24 mouse cellular contexts compared by ENCODE assay signal in the genomic region with DNA sequence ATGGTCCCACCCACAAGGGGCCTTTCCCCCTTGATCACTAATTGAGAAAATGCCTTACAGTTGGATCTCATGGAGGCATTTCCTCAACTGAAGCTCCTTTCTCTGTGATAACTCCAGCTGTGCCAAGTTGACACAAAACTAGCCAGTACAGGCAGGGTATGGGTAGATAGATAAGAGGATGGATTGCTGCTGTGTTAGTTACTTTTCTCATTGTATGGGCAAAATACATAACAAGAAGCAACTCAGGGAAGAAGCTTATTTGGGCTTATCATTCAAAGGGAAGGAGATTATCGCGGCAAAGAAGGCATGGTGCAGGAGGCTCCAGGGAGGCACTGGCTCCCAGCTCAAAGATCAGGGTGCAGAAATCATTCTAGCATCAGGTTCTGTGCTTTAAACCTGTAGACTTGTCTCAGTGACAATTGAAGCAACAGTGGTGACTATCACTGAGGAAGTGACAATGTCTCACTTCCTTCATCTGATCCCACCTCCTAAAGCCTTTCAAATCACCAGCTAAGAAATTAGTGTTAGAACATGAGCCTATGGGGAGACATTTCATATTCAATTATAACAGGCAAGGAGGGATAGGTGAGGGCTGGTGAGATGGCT.
A peak's percentile ranks its signal among the peaks of the same experiment; 100 is the strongest.
DNase-seq lines count a peak whose midpoint lies in the region; ATAC-seq and TF ChIP-seq lines count a peak whose summit lies in the region.
"Had no signal": no experiment of that assay in that cellular context is flagged by ENCODE, and none has a peak within 500 bp of the region (broad histone marks: within the 10 kb centered on the region; RNA-seq: fewer than 3 reads in every experiment).

No protein-coding gene starts in this region.

- no peaks in the 10 kb centered on the region for H3K9me3 ChIP-seq in liver, postnatal 0 days (ENCODE audit: low read length)
- H3K9me3 ChIP-seq in liver, embryonic 11.5 days (ENCODE audit: control insufficient read depth, low read length), result no peaks in the 10 kb centered on the region
- no peaks in the 10 kb centered on the region for H3K9me3 ChIP-seq in forebrain, embryonic 10.5 days
- H3K9me3 ChIP-seq: embryonic facial prominence, embryonic 12.5 days; embryonic facial prominence, embryonic 15.5 days; forebrain, embryonic 15.5 days; heart, embryonic 10.5 days; heart, embryonic 13.5 days had no signal

- no peak for TF ChIP-seq CTCF in liver, postnatal 0 days (IDR thresholded peaks at IDR 0.05; ENCODE audit: low read depth)

- H3K27ac ChIP-seq in liver, postnatal 0 days (ENCODE audit: low read depth), result no peak overlapping the region
- no peak overlapping the region for H3K27ac ChIP-seq in liver, embryonic 11.5 days (ENCODE audit: low read depth, low read length)
- H3K27ac ChIP-seq in forebrain, embryonic 10.5 days, result no peak overlapping the region
- H3K27ac ChIP-seq: embryonic facial prominence, embryonic 12.5 days; embryonic facial prominence, embryonic 15.5 days; forebrain, embryonic 12.5 days; forebrain, embryonic 15.5 days; heart, adult 2 months; heart, embryonic 10.5 days; heart, embryonic 13.5 days; hindbrain, embryonic 14.5 days; hindbrain, postnatal 0 days had no signal

- 0 out of 2 replicates have a peak, but pooled peaks have one; percentile 21 for ATAC-seq in liver, postnatal 0 days
- ATAC-seq in liver, embryonic 11.5 days (replicated peaks; ENCODE audit: low FRiP score), result no peak
- ATAC-seq in granulocyte monocyte progenitor cell, adult 5-6 weeks (replicated peaks; ENCODE audit: poor library complexity, severe bottlenecking), result peak; percentile 59
- peak; percentile 62 for ATAC-seq in megakaryocyte progenitor cell, adult 5-6 weeks (replicated peaks; ENCODE audit: poor library complexity)
- ATAC-seq: CD4-positive, CD25-positive, alpha-beta regulatory T cell, adult 4 months; forebrain, embryonic 15.5 days; hindbrain, postnatal 0 days had no signal

- 57% methylated on average over 2 of the region's 2 CpGs for WGBS in liver, postnatal 0 days (ENCODE audit: insufficient replicate concordance)
- WGBS in liver, embryonic 11.5 days, result 58% methylated on average over 2 of the region's 2 CpGs
- 85% methylated on average over 2 of the region's 2 CpGs for WGBS in forebrain, embryonic 10.5 days

- no peak for TF ChIP-seq EP300 in liver, postnatal 0 days (IDR thresholded peaks at IDR 0.05; ENCODE audit: low read depth)

- DNase-seq in liver, postnatal 0 days, result no peak
- DNase-seq in liver, embryonic 11.5 days (ENCODE audit: low spot score), result no peak
- no peak for DNase-seq in forebrain, embryonic 10.5 days (ENCODE audit: extremely low spot score, low spot score)
- no peak for DNase-seq in right cerebral cortex, postnatal 10 days (ENCODE audit: low spot score in 2 of 2)
- DNase-seq: adrenal gland, adult 2 months; adrenal gland, postnatal 14 days; cerebellum, adult 11 months; cerebellum, adult 2 months; cerebellum, postnatal 14 days; gastrocnemius, postnatal 25 days; heart, adult 2 months; heart, postnatal 14 days; heart, postnatal 4 days had no signal

- H3K36me3 ChIP-seq in liver, postnatal 0 days (replicated peaks; ENCODE audit: insufficient read depth, low read length), result no peaks in the 10 kb centered on the region
- H3K36me3 ChIP-seq in liver, embryonic 11.5 days (ENCODE audit: control insufficient read depth, insufficient read depth, low read length), result no peaks in the 10 kb centered on the region
- H3K36me3 ChIP-seq in forebrain, embryonic 10.5 days (replicated peaks), result no peaks in the 10 kb centered on the region
- H3K36me3 ChIP-seq: embryonic facial prominence, embryonic 12.5 days; embryonic facial prominence, embryonic 15.5 days; forebrain, embryonic 12.5 days; forebrain, embryonic 15.5 days; heart, embryonic 10.5 days; heart, embryonic 13.5 days had no signal

- no peak overlapping the region for H3K9ac ChIP-seq in liver, postnatal 0 days (replicated peaks)
- no peak overlapping the region for H3K9ac ChIP-seq in liver, embryonic 11.5 days (ENCODE audit: low read depth, low read length)
- H3K9ac ChIP-seq: embryonic facial prominence, embryonic 12.5 days; embryonic facial prominence, embryonic 15.5 days; forebrain, embryonic 12.5 days; forebrain, embryonic 15.5 days; heart, embryonic 13.5 days; hindbrain, embryonic 14.5 days had no signal

- H3K4me3 ChIP-seq in liver, postnatal 0 days (ENCODE audit: low read depth, low read length), result no peak overlapping the region
- no peak overlapping the region for H3K4me3 ChIP-seq in liver, embryonic 11.5 days (ENCODE audit: low read depth, low read length)
- H3K4me3 ChIP-seq in forebrain, embryonic 10.5 days, result no peak overlapping the region
- H3K4me3 ChIP-seq: embryonic facial prominence, embryonic 12.5 days; embryonic facial prominence, embryonic 15.5 days; forebrain, embryonic 12.5 days; forebrain, embryonic 15.5 days; heart, adult 2 months; heart, embryonic 10.5 days; heart, embryonic 13.5 days had no signal

- no peaks in the 10 kb centered on the region; the same call in 1 of the 2 replicates for H3K4me1 ChIP-seq in liver, postnatal 0 days (ENCODE audit: insufficient read depth)
- H3K4me1 ChIP-seq in liver, embryonic 11.5 days (replicated peaks; ENCODE audit: control insufficient read depth, insufficient read depth, low read length), result peaks cover 5% of the 10 kb centered on the region
- H3K4me1 ChIP-seq in forebrain, embryonic 10.5 days, result peaks cover 39% of the 10 kb centered on the region
- H3K4me1 ChIP-seq: embryonic facial prominence, embryonic 15.5 days; forebrain, embryonic 15.5 days had no signal

- no peak overlapping the region for H3K4me2 ChIP-seq in liver, postnatal 0 days (ENCODE audit: low read depth, low read length)
- no peak overlapping the region for H3K4me2 ChIP-seq in liver, embryonic 11.5 days
- H3K4me2 ChIP-seq: embryonic facial prominence, embryonic 12.5 days; embryonic facial prominence, embryonic 15.5 days; forebrain, embryonic 12.5 days; forebrain, embryonic 15.5 days; heart, embryonic 13.5 days; hindbrain, embryonic 14.5 days had no signal

- no peaks in the 10 kb centered on the region for H3K27me3 ChIP-seq in liver, postnatal 0 days (ENCODE audit: insufficient read depth, low read length)
- no peaks in the 10 kb centered on the region for H3K27me3 ChIP-seq in liver, embryonic 11.5 days (replicated peaks; ENCODE audit: control insufficient read depth, insufficient read depth, low read length)
- peaks cover 2% of the 10 kb centered on the region; the same call in 1 of the 2 replicates for H3K27me3 ChIP-seq in forebrain, embryonic 10.5 days (ENCODE audit: poor library complexity, severe bottlenecking)
- H3K27me3 ChIP-seq: embryonic facial prominence, embryonic 12.5 days; embryonic facial prominence, embryonic 15.5 days; forebrain, embryonic 12.5 days; forebrain, embryonic 15.5 days; heart, embryonic 13.5 days had no signal
